Mouse (Mus musculus) neural tube, embryonic 14.5 days (tissue): ENCODE data around the gene Adm2. TPM values are rescaled to one million over a fixed set of nuclear protein-coding genes. Genes with fewer than 3 reads are reported as not detected.

Experiments
- ATAC-seq: fragments of 200-750 bp; cut with Nextera tagmentation; 2 replicates; pipeline ENCODE4 v1.8.0; 2017; ENCODE audit warnings: low read depth, mild to moderate bottlenecking, moderate TSS enrichment, moderate library complexity
- H3K27ac ChIP-seq: fragments of 300-500 bp; sonication (generic); 2 replicates; pipeline ENCODE4 v1.5.1; 2014; ENCODE audit warnings: low read depth, mild to moderate bottlenecking, control low read depth, low read length, moderate library complexity, mixed read lengths
- H3K27me3 ChIP-seq: fragments of 300-500 bp; sonication (generic); 2 replicates; pipeline ENCODE4 v1.6.1; 2014; ENCODE audit warnings: low read length; ENCODE audit not compliant: control insufficient read depth, insufficient read depth
- H3K36me3 ChIP-seq: fragments of 300-500 bp; sonication (generic); 2 replicates; pipeline ENCODE4 v1.6.1; 2014; ENCODE audit warnings: low read length, mixed read lengths; ENCODE audit not compliant: control insufficient read depth, insufficient read depth
- H3K4me1 ChIP-seq: fragments of 300-500 bp; sonication (generic); 2 replicates; pipeline ENCODE4 v1.6.1; 2014; ENCODE audit warnings: low read length; ENCODE audit not compliant: control insufficient read depth, insufficient read depth
- H3K4me2 ChIP-seq: fragments of 300-500 bp; sonication (generic); 2 replicates; pipeline ENCODE4 v1.6.1; 2014; ENCODE audit warnings: mild to moderate bottlenecking, low read depth, low read length, control low read depth
- H3K4me3 ChIP-seq: fragments of 300-500 bp; sonication (generic); 2 replicates; pipeline ENCODE4 v1.5.1; 2014; ENCODE audit warnings: low read depth, low read length, control low read depth, mixed read lengths
- H3K9ac ChIP-seq: fragments of 300-500 bp; sonication (generic); replicated peaks from 2 replicates; pipeline ENCODE4 v1.6.1; 2014; ENCODE audit warnings: low read depth, mild to moderate bottlenecking, control low read depth, low read length, mixed read lengths
- H3K9me3 ChIP-seq: fragments of 300-500 bp; sonication (generic); 2 replicates; pipeline ENCODE4 v1.6.1; 2016; ENCODE audit warnings: low read length; ENCODE audit not compliant: control insufficient read depth
- WGBS: fragments of 180-500 bp; shearing (Covaris S2); extraction: QIAGEN DNeasy Blood & Tissue Kit; methylation state at CpG from one replicate; pipeline ENCODE4 v1.1.7; 2014; 5-methylcytosine and 5-hydroxymethylcytosine counted together
- polyA plus RNA-seq: library from polyadenylated mRNA; unstranded; fragments of >200 nt; fragmentation: Nextera tagmentation; extraction: Ambion mirVana; gene quantifications from 2 replicates; pipeline ENCODE4 v1.2.1, GENCODE M21; 2014

Gene Adm2
- not detected in 2 replicates for polyA plus RNA-seq

- Histone ChIP-seq H3K27me3 (no peaks in the 10 kb centered on the region), H3K9ac (no peak within 1 kb of the TSS), H3K9me3 (no peaks in the 10 kb centered on the region), H3K4me2 (no peak within 1 kb of the TSS), H3K27ac (no peak within 1 kb of the TSS), H3K4me1 (no peaks in the 10 kb centered on the region), H3K36me3 (no peaks in the 10 kb centered on the region), H3K4me3 (no peak within 1 kb of the TSS)
- WGBS = 5% methylated on average over 26 of the region's 26 CpGs
- no peak for ATAC-seq
Observed at GRCm38 (mm10) chr15:89322670-89323522, at the start of gene Adm2. TSS of gene Adm2 (plus strand) at chr15:89322720.

GRCm38 (mm10) chr15:89275497-89275896 lies 47.0 kb upstream of the Adm2 start:
- no peak overlapping the region for H3K27ac ChIP-seq
- whole genome bisulfite sequencing = 71% methylated on average over 3 of the region's 3 CpGs
- no peak overlapping the region for H3K4me3 ChIP-seq
- ATAC-seq = no peak
- H3K36me3 ChIP-seq = peaks cover 63% of the 10 kb centered on the region
- no peak overlapping the region for H3K9ac ChIP-seq
- no peaks in the 10 kb centered on the region for H3K9me3 ChIP-seq
- H3K27me3 ChIP-seq = no peaks in the 10 kb centered on the region
- no peaks in the 10 kb centered on the region for H3K4me1 ChIP-seq
- no peak overlapping the region for H3K4me2 ChIP-seq

GRCm38 (mm10) chr15:89277366-89277765 lies 45.2 kb upstream of the Adm2 start:
- ATAC-seq = no peak
- peaks cover 76% of the 10 kb centered on the region for H3K36me3 ChIP-seq
- WGBS = 98% methylated on average over 4 of the region's 4 CpGs
- no peak overlapping the region for H3K9ac ChIP-seq
- no peaks in the 10 kb centered on the region for H3K4me1 ChIP-seq
- H3K9me3 ChIP-seq = no peaks in the 10 kb centered on the region
- H3K27ac ChIP-seq = no peak overlapping the region
- no peak overlapping the region for H3K4me3 ChIP-seq
- H3K4me2 ChIP-seq = no peak overlapping the region
- no peaks in the 10 kb centered on the region for H3K27me3 ChIP-seq

- H3K9ac ChIP-seq = no peak overlapping the region
- H3K9me3 ChIP-seq = no peaks in the 10 kb centered on the region
- 81% methylated on average over 6 of the region's 6 CpGs for WGBS
- H3K4me3 ChIP-seq = no peak overlapping the region
- no peak for ATAC-seq
- no peaks in the 10 kb centered on the region for H3K27me3 ChIP-seq
- peaks cover 74% of the 10 kb centered on the region for H3K36me3 ChIP-seq
- no peaks in the 10 kb centered on the region for H3K4me1 ChIP-seq
- no peak overlapping the region for H3K4me2 ChIP-seq
- H3K27ac ChIP-seq = no peak overlapping the region
Observed at GRCm38 (mm10) chr15:89282546-89282945, 40.0 kb upstream of the Adm2 start.

- no peak for ATAC-seq
Observed at GRCm38 (mm10) chr15:89284094-89284493, 38.4 kb upstream of the Adm2 start.

GRCm38 (mm10) chr15:89285004-89285403 lies 37.5 kb upstream of the Adm2 start:
- H3K27ac ChIP-seq = no peak overlapping the region

More at GRCm38 (mm10) chr15:89284094-89284493, 38.4 kb upstream of the Adm2 start:
- H3K4me3 ChIP-seq = no peak overlapping the region
- H3K4me1 ChIP-seq = no peaks in the 10 kb centered on the region
- 85% methylated on average over 2 of the region's 2 CpGs for WGBS
- no peaks in the 10 kb centered on the region for H3K27me3 ChIP-seq
- H3K9me3 ChIP-seq = no peaks in the 10 kb centered on the region
- no peak overlapping the region for H3K9ac ChIP-seq
- H3K4me2 ChIP-seq = no peak overlapping the region
- peaks cover 74% of the 10 kb centered on the region for H3K36me3 ChIP-seq
- no peak overlapping the region for H3K27ac ChIP-seq

GRCm38 (mm10) chr15:89285478-89285877 lies 37.0 kb upstream of the Adm2 start:
- Histone ChIP-seq H3K27ac (no peak overlapping the region), H3K9me3 (no peaks in the 10 kb centered on the region), H3K36me3 (peaks cover 70% of the 10 kb centered on the region), H3K27me3 (no peaks in the 10 kb centered on the region), H3K4me2 (no peak overlapping the region), H3K4me1 (no peaks in the 10 kb centered on the region), H3K4me3 (no peak overlapping the region), H3K9ac (no peak overlapping the region)
- ATAC-seq = no peak
- 98% methylated on average over 5 of the region's 5 CpGs for WGBS

More at GRCm38 (mm10) chr15:89285004-89285403, 37.5 kb upstream of the Adm2 start:
- no peak overlapping the region for H3K4me2 ChIP-seq
- no peak overlapping the region for H3K4me3 ChIP-seq
- no peaks in the 10 kb centered on the region for H3K27me3 ChIP-seq
- no peaks in the 10 kb centered on the region for H3K9me3 ChIP-seq
- H3K9ac ChIP-seq = no peak overlapping the region
- peaks cover 73% of the 10 kb centered on the region for H3K36me3 ChIP-seq
- no peak for ATAC-seq
- H3K4me1 ChIP-seq = no peaks in the 10 kb centered on the region

- H3K9ac ChIP-seq = no peak overlapping the region
- WGBS = 87% methylated on average over 7 of the region's 7 CpGs
- H3K27ac ChIP-seq = no peak overlapping the region
- no peaks in the 10 kb centered on the region for H3K27me3 ChIP-seq
- no peak overlapping the region for H3K4me2 ChIP-seq
- H3K36me3 ChIP-seq = peaks cover 69% of the 10 kb centered on the region
- no peaks in the 10 kb centered on the region for H3K4me1 ChIP-seq
- no peak for ATAC-seq
- no peak overlapping the region for H3K4me3 ChIP-seq
- H3K9me3 ChIP-seq = no peaks in the 10 kb centered on the region
Observed at GRCm38 (mm10) chr15:89286114-89286513, 36.4 kb upstream of the Adm2 start.

GRCm38 (mm10) chr15:89286582-89286981 lies 35.9 kb upstream of the Adm2 start:
- WGBS = 72% methylated on average over 5 of the region's 5 CpGs
- H3K4me2 ChIP-seq = no peak overlapping the region
- no peak for ATAC-seq
- H3K27me3 ChIP-seq = no peaks in the 10 kb centered on the region
- H3K4me3 ChIP-seq = no peak overlapping the region
- no peaks in the 10 kb centered on the region for H3K9me3 ChIP-seq
- peaks cover 64% of the 10 kb centered on the region for H3K36me3 ChIP-seq
- no peak overlapping the region for H3K27ac ChIP-seq
- H3K9ac ChIP-seq = no peak overlapping the region
- H3K4me1 ChIP-seq = no peaks in the 10 kb centered on the region
